Mouse (Mus musculus): ENCODE data around the gene Klf3. TPM values are rescaled to one million over a fixed set of nuclear protein-coding genes. Genes with fewer than 3 reads are reported as not detected.

Klf3 gene
- polyA plus RNA-seq, 1 experiment, result 47.0 TPM

DNA sequence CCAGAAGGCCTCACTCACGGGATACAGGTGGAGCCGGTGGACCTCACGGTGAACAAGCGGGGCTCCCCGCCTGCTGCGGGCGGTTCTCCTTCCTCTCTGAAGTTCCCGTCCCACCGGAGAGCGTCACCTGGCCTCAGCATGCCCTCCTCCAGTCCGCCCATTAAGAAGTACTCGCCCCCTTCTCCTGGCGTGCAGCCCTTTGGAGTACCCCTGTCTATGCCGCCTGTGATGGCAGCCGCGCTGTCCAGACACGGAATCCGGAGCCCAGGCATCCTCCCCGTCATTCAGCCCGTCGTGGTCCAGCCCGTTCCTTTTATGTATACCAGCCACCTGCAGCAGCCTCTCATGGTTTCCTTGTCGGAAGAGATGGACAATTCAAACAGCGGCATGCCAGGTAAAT, 18.8 kb downstream of the Klf3 start:
- Histone ChIP-seq H3K27me3 (replicated peaks; ENCODE audit: control insufficient read depth, insufficient read depth, low read length) (no peaks in the 10 kb centered on the region), H3K27ac (ENCODE audit: insufficient read depth, low read depth, low read length) (no peak overlapping the region), H3K4me3 (ENCODE audit: insufficient read depth, low read depth, low read length) (no peak overlapping the region), H3K36me3 (ENCODE audit: control insufficient read depth, insufficient read depth, low read length) (peaks cover 16% of the 10 kb centered on the region), H3K4me1 (ENCODE audit: control insufficient read depth, insufficient read depth, low read length) (no peaks in the 10 kb centered on the region)
- TF ChIP-seq POLR2A (IDR thresholded peaks at IDR 0.05; ENCODE audit: low read depth, low read length), result no peak
- TF ChIP-seq CTCF (conservative IDR thresholded peaks at IDR 0.05; ENCODE audit: insufficient read depth, insufficient read length, low read depth, low read length), result no peak
- 90% methylated on average over 24 of the region's 24 CpGs for WGBS
- no peak for DNase-seq

- H3K27ac ChIP-seq (ENCODE audit: insufficient read depth, low read depth, low read length), result no peak overlapping the region
- H3K27me3 ChIP-seq (replicated peaks; ENCODE audit: control insufficient read depth, insufficient read depth, low read length), result no peaks in the 10 kb centered on the region
- H3K4me3 ChIP-seq (ENCODE audit: insufficient read depth, low read depth, low read length), result no peak overlapping the region
- H3K4me1 ChIP-seq (ENCODE audit: control insufficient read depth, insufficient read depth, low read length), result no peaks in the 10 kb centered on the region
- no peak for DNase-seq
- 89% methylated on average over 11 of the region's 11 CpGs for WGBS
- no peak for TF ChIP-seq CTCF (conservative IDR thresholded peaks at IDR 0.05; ENCODE audit: insufficient read depth, insufficient read length, low read depth, low read length)
- TF ChIP-seq POLR2A (IDR thresholded peaks at IDR 0.05; ENCODE audit: low read depth, low read length), result no peak
- H3K36me3 ChIP-seq (ENCODE audit: control insufficient read depth, insufficient read depth, low read length), result peaks cover 23% of the 10 kb centered on the region
These were observed 20.2 kb downstream of the Klf3 start for GRCm38 (mm10) chr5:64823431-64823830.

GRCm38 (mm10) chr5:64824765-64825164, 21.6 kb downstream of the Klf3 start:
- Histone ChIP-seq H3K4me3 (ENCODE audit: insufficient read depth, low read depth, low read length) (no peak overlapping the region), H3K27ac (ENCODE audit: insufficient read depth, low read depth, low read length) (no peak overlapping the region), H3K36me3 (ENCODE audit: control insufficient read depth, insufficient read depth, low read length) (peaks cover 28% of the 10 kb centered on the region), H3K4me1 (ENCODE audit: control insufficient read depth, insufficient read depth, low read length) (no peaks in the 10 kb centered on the region), H3K27me3 (replicated peaks; ENCODE audit: control insufficient read depth, insufficient read depth, low read length) (no peaks in the 10 kb centered on the region)
- DNase-seq, result no peak
- TF ChIP-seq CTCF (conservative IDR thresholded peaks at IDR 0.05; ENCODE audit: insufficient read depth, insufficient read length, low read depth, low read length), result no peak
- TF ChIP-seq POLR2A (IDR thresholded peaks at IDR 0.05; ENCODE audit: low read depth, low read length), result no peak
- 87% methylated on average over 3 of the region's 3 CpGs for WGBS

DNA sequence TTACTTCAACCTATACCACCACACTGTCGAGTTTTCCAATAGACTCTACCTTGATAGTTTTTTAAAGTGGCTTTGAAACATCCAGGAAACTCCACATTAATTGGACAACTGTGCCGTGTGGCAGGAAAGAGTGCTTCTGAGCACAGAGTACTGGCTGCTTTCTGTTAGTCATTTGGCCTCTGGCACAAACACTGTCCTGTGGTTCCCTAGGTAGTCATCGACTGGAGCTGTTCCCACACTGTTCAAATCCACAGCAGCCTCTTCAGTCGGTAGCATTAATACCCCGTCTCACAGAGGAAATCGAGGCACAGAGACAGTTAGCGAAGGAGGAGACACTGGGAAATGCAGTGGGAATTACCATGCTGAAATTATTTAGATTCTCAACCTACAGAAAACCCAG, 22.3 kb downstream of the Klf3 start:
- TF ChIP-seq POLR2A (IDR thresholded peaks at IDR 0.05; ENCODE audit: low read depth, low read length) (no peak), CTCF (conservative IDR thresholded peaks at IDR 0.05; ENCODE audit: insufficient read depth, insufficient read length, low read depth, low read length) (no peak)
- Histone ChIP-seq H3K27me3 (replicated peaks; ENCODE audit: control insufficient read depth, insufficient read depth, low read length) (no peaks in the 10 kb centered on the region), H3K27ac (ENCODE audit: insufficient read depth, low read depth, low read length) (no peak overlapping the region), H3K36me3 (ENCODE audit: control insufficient read depth, insufficient read depth, low read length) (peaks cover 28% of the 10 kb centered on the region), H3K4me1 (ENCODE audit: control insufficient read depth, insufficient read depth, low read length) (no peaks in the 10 kb centered on the region), H3K4me3 (ENCODE audit: insufficient read depth, low read depth, low read length) (no peak overlapping the region)
- WGBS, result 86% methylated on average over 7 of the region's 7 CpGs
- no peak for DNase-seq

- no peak overlapping the region for H3K4me3 ChIP-seq (ENCODE audit: insufficient read depth, low read depth, low read length)
- no peaks in the 10 kb centered on the region for H3K27me3 ChIP-seq (replicated peaks; ENCODE audit: control insufficient read depth, insufficient read depth, low read length)
- H3K4me1 ChIP-seq (ENCODE audit: control insufficient read depth, insufficient read depth, low read length), result no peaks in the 10 kb centered on the region
- no peak for DNase-seq
- TF ChIP-seq CTCF (conservative IDR thresholded peaks at IDR 0.05; ENCODE audit: insufficient read depth, insufficient read length, low read depth, low read length) (no peak), POLR2A (IDR thresholded peaks at IDR 0.05; ENCODE audit: low read depth, low read length) (no peak)
- no peak overlapping the region for H3K27ac ChIP-seq (ENCODE audit: insufficient read depth, low read depth, low read length)
- peaks cover 23% of the 10 kb centered on the region for H3K36me3 ChIP-seq (ENCODE audit: control insufficient read depth, insufficient read depth, low read length)
- 89% methylated on average over 12 of the region's 12 CpGs for WGBS
These were observed 24.0 kb downstream of the Klf3 start for GRCm38 (mm10) chr5:64827151-64827550.

DNA sequence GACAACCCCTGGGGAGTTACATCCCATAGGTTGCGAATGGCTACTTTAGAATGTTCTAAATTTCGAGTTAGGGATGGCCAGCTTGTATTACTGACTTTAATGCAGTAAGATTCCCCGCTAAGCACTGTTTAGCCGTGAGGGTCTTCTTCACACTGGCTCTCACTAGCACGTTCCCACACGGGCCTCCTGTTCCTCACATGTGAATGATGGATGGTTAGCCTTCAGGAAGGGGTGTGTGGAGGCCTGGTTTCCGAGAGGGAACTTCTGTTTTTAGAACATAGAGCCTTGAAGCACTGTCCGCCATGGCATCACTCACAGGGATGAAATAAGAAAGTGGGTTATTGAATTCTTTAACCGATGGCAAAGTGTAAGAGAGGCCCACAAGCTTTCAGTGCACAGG, 25.1 kb downstream of the Klf3 start:
- H3K4me1 ChIP-seq (ENCODE audit: control insufficient read depth, insufficient read depth, low read length), result no peaks in the 10 kb centered on the region; the same call in 1 of the 2 replicates
- no peak for DNase-seq
- WGBS, result 72% methylated on average over 9 of the region's 9 CpGs
- peaks cover 21% of the 10 kb centered on the region for H3K36me3 ChIP-seq (ENCODE audit: control insufficient read depth, insufficient read depth, low read length)
- no peaks in the 10 kb centered on the region for H3K27me3 ChIP-seq (replicated peaks; ENCODE audit: control insufficient read depth, insufficient read depth, low read length)
- no peak overlapping the region for H3K27ac ChIP-seq (ENCODE audit: insufficient read depth, low read depth, low read length)
- TF ChIP-seq CTCF (conservative IDR thresholded peaks at IDR 0.05; ENCODE audit: insufficient read depth, insufficient read length, low read depth, low read length) (no peak), POLR2A (IDR thresholded peaks at IDR 0.05; ENCODE audit: low read depth, low read length) (no peak)
- H3K4me3 ChIP-seq (ENCODE audit: insufficient read depth, low read depth, low read length), result no peak overlapping the region

DNA sequence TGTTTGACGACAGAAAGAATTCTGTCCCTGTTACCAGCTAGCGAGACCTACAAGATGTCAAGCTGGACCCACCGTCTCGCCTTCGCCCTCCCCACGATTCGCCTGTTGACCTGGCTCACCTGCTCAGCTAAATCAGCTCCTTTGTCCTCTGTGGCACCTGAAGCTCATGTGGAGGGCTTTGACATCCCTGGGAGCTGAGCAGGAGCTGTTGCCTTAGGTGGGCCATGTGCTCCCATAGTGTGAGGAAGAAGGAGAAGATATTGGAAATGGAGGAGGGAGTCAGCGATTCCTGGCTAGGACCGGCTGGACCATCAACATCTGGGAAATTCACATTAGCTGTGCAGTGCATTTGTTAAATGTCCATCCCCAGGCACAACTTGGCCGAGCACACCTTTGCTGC, 26.4 kb downstream of the Klf3 start:
- H3K27me3 ChIP-seq (replicated peaks; ENCODE audit: control insufficient read depth, insufficient read depth, low read length), result no peaks in the 10 kb centered on the region
- no peak for DNase-seq
- H3K36me3 ChIP-seq (ENCODE audit: control insufficient read depth, insufficient read depth, low read length), result peaks cover 17% of the 10 kb centered on the region
- no peaks in the 10 kb centered on the region; the same call in 1 of the 2 replicates for H3K4me1 ChIP-seq (ENCODE audit: control insufficient read depth, insufficient read depth, low read length)
- H3K27ac ChIP-seq (ENCODE audit: insufficient read depth, low read depth, low read length), result no peak overlapping the region
- TF ChIP-seq POLR2A (IDR thresholded peaks at IDR 0.05; ENCODE audit: low read depth, low read length) (no peak), CTCF (conservative IDR thresholded peaks at IDR 0.05; ENCODE audit: insufficient read depth, insufficient read length, low read depth, low read length) (no peak)
- H3K4me3 ChIP-seq (ENCODE audit: insufficient read depth, low read depth, low read length), result no peak overlapping the region
- 95% methylated on average over 10 of the region's 10 CpGs for WGBS
